Mouse (Mus musculus) monocyte, adult 5-6 weeks (primary cell): ENCODE measurements around the gene Ccdc40. TPM values are rescaled to one million over a fixed set of nuclear protein-coding genes. Genes with fewer than 3 reads are reported as not detected.

ENCODE experiments used
- ATAC-seq: fragments of 153-309, 156-312 bp; replicated peaks from 2 replicates; pipeline ENCODE4 v1.8.0; 2017; ENCODE audit warnings: mild to moderate bottlenecking; ENCODE audit not compliant: low TSS enrichment, insufficient number of reproducible peaks, severe bottlenecking, poor library complexity, low FRiP score
- total RNA-seq: library from RNA; stranded (forward); fragments of 200-1000, 200-491, 200-594 nt; gene quantifications from 3 replicates; pipeline ENCODE4 v1.2.3, GENCODE M21; 2017

Gene Ccdc40
- total RNA-seq, 1 experiment from 2014 or later, result 2.3 TPM

- no peak for ATAC-seq
These were observed 78.6 kb downstream of the Ccdc40 start for GRCm38 (mm10) chr11:119306762-119307657.

GRCm38 (mm10) chr11:119307658-119307867 is 79.2 kb downstream of the Ccdc40 start, which contains the start of gene Card14:
Gene Card14 (plus strand): TSS chr11:119307768.
- no peak for ATAC-seq

GRCm38 (mm10) chr11:119307916-119308315 is 79.5 kb downstream of the Ccdc40 start:
- ATAC-seq, result no peak

GRCm38 (mm10) chr11:119310621-119311020 is 82.2 kb downstream of the Ccdc40 start:
- no peak for ATAC-seq

- ATAC-seq, result no peak
These were observed 86.0 kb downstream of the Ccdc40 start for GRCm38 (mm10) chr11:119314252-119314936.

Other genes starting within 250 kb of the Ccdc40 start
- not detected in 3 replicates for gene Enpp7, start 240.4 kb upstream of the Ccdc40 start, total RNA-seq
- 0.75 to 2.7 TPM (median 2.2 TPM) in 3 replicates for gene Cbx2, start 205.6 kb upstream of the Ccdc40 start, total RNA-seq
- gene Cbx8, start 187.6 kb upstream of the Ccdc40 start, total RNA-seq, result 2.7 to 7.3 TPM (median 4.7 TPM) in 3 replicates
- gene Cbx4, start 142.4 kb upstream of the Ccdc40 start, total RNA-seq, result 35.2 to 45.8 TPM (median 42.2 TPM) in 3 replicates
- 0.21 to 0.86 TPM (median 0.49 TPM) in 3 replicates for gene Tbc1d16, start 73 bp upstream of the Ccdc40 start, total RNA-seq
- 8.7 to 20.4 TPM (median 12.8 TPM) in 3 replicates for gene Gaa, start 39.3 kb downstream of the Ccdc40 start, total RNA-seq
- gene Eif4a3, start 71.5 kb downstream of the Ccdc40 start, total RNA-seq, result 130 to 164 TPM (median 159 TPM) in 3 replicates
- gene Card14, start 79.2 kb downstream of the Ccdc40 start, total RNA-seq, result 0.19 TPM in 1 of 3 replicates, not detected in the others
- gene Sgsh, start 127.0 kb downstream of the Ccdc40 start, total RNA-seq, result 15.0 to 19.4 TPM (median 17.0 TPM) in 3 replicates
- gene Slc26a11, start 127.0 kb downstream of the Ccdc40 start, total RNA-seq, result 8.4 to 16.4 TPM (median 13.5 TPM) in 3 replicates
- gene Rnf213, start 164.5 kb downstream of the Ccdc40 start, total RNA-seq, result 58.5 to 104 TPM (median 67.5 TPM) in 3 replicates